Mouse (Mus musculus) limb, embryonic 12.5 days (tissue): ENCODE measurements around the gene Prkaca. TPM values are rescaled to one million over a fixed set of nuclear protein-coding genes. Genes with fewer than 3 reads are reported as not detected.

ENCODE experiments used
- ATAC-seq: fragments of 200-750 bp; cut with Nextera tagmentation; 2 replicates; pipeline ENCODE4 v1.8.0; 2017; ENCODE audit warnings: low read depth, moderate TSS enrichment; ENCODE audit not compliant: insufficient number of reproducible peaks, insufficient read depth, low FRiP score, low TSS enrichment
- H3K27ac ChIP-seq: fragments of 300-500 bp; sonication (generic); 2 replicates; pipeline ENCODE4 v1.5.1; 2016; ENCODE audit warnings: mild to moderate bottlenecking, moderate library complexity
- H3K27me3 ChIP-seq: fragments of 300-500 bp; sonication (generic); 2 replicates; pipeline ENCODE4 v1.6.1; 2016; ENCODE audit warnings: mild to moderate bottlenecking, moderate library complexity
- H3K36me3 ChIP-seq: fragments of 300-500 bp; sonication (generic); 2 replicates; pipeline ENCODE4 v1.6.1; 2016; ENCODE audit warnings: mild to moderate bottlenecking, moderate library complexity
- H3K4me1 ChIP-seq: fragments of 300-500 bp; sonication (generic); replicated peaks from 2 replicates; pipeline ENCODE4 v1.6.1; 2016
- H3K4me2 ChIP-seq: fragments of 300-500 bp; sonication (generic); 2 replicates; pipeline ENCODE4 v1.6.1; 2016; ENCODE audit warnings: mild to moderate bottlenecking, moderate library complexity
- H3K4me3 ChIP-seq: fragments of 300-500 bp; sonication (generic); replicated peaks from 2 replicates; pipeline ENCODE4 v1.5.1; 2016; ENCODE audit warnings: mild to moderate bottlenecking
- H3K9ac ChIP-seq: fragments of 300-500 bp; sonication (generic); replicated peaks from 2 replicates; pipeline ENCODE4 v1.6.1; 2016; ENCODE audit warnings: mild to moderate bottlenecking, moderate library complexity
- H3K9me3 ChIP-seq: fragments of 300-500 bp; sonication (generic); 2 replicates; pipeline ENCODE4 v1.6.1; 2016; ENCODE audit warnings: mild to moderate bottlenecking, moderate library complexity
- WGBS: fragments of 180-500 bp; shearing (Covaris S2); methylation state at CpG from one replicate; pipeline ENCODE4 v1.1.7; 2016; 5-methylcytosine and 5-hydroxymethylcytosine counted together
- polyA plus RNA-seq: library from polyadenylated mRNA; unstranded; fragments of >200 nt; fragmentation: Nextera tagmentation; extraction: Ambion mirVana; gene quantifications from 2 replicates; pipeline ENCODE4 v1.2.1, GENCODE M21; 2016

Prkaca gene
- polyA plus RNA-seq, 1 experiment from 2014 or later: 186 TPM

GRCm38 (mm10) chr8:83994030-83994429 lies 21.2 kb downstream of the Prkaca start:
- Histone ChIP-seq H3K27ac (no peak overlapping the region), H3K9me3 (no peaks in the 10 kb centered on the region), H3K36me3 (peaks cover 52% of the 10 kb centered on the region), H3K27me3 (peaks cover under 1% of the 10 kb centered on the region; the same call in 1 of the 2 replicates), H3K9ac (no peak overlapping the region), H3K4me1 (peaks cover 12% of the 10 kb centered on the region), H3K4me2 (no peak overlapping the region), H3K4me3 (no peak overlapping the region)
- WGBS: 82% methylated on average over 3 of the region's 3 CpGs
- ATAC-seq: no peak

GRCm38 (mm10) chr8:83995973-83996372 lies 23.2 kb downstream of the Prkaca start:
- peak; percentile 16; the same call in 1 of the 2 replicates for ATAC-seq
- peak overlapping the region; percentile 99 for H3K27ac ChIP-seq
- H3K4me1 ChIP-seq: peaks cover 29% of the 10 kb centered on the region
- peak overlapping the region; percentile 81 for H3K4me2 ChIP-seq
- H3K9me3 ChIP-seq: no peaks in the 10 kb centered on the region
- H3K4me3 ChIP-seq: peak overlapping the region; percentile 84
- peaks cover 12% of the 10 kb centered on the region for H3K27me3 ChIP-seq
- H3K9ac ChIP-seq: peak overlapping the region; percentile 91; the same call in 1 of the 2 replicates
- 14% methylated on average over 12 of the region's 12 CpGs for WGBS
- H3K36me3 ChIP-seq: peaks cover 50% of the 10 kb centered on the region

GRCm38 (mm10) chr8:83996567-83997505 lies 24.0 kb downstream of the Prkaca start:
- Histone ChIP-seq H3K4me2 (peak overlapping the region; percentile 81), H3K9ac (peak overlapping the region; percentile 91), H3K36me3 (peaks cover 46% of the 10 kb centered on the region), H3K4me1 (peaks cover 37% of the 10 kb centered on the region), H3K27ac (peak overlapping the region; percentile 99), H3K9me3 (no peaks in the 10 kb centered on the region), H3K4me3 (peak overlapping the region; percentile 84), H3K27me3 (peaks cover 21% of the 10 kb centered on the region)
- peak; percentile 70 for ATAC-seq
- under 1% methylated on average over 39 of the region's 103 CpGs for WGBS

GRCm38 (mm10) chr8:83997511-83998141 lies 24.8 kb downstream of the Prkaca start, which contains the start of gene Samd1:
TSS of gene Samd1 (plus strand) at chr8:83997672.
- Histone ChIP-seq H3K4me1 (peaks cover 37% of the 10 kb centered on the region), H3K27ac (peak within 1 kb of the TSS; percentile 99), H3K9ac (peak within 1 kb of the TSS; percentile 91), H3K4me2 (peak within 1 kb of the TSS; percentile 87), H3K36me3 (peaks cover 39% of the 10 kb centered on the region), H3K9me3 (no peaks in the 10 kb centered on the region), H3K27me3 (peaks cover 21% of the 10 kb centered on the region), H3K4me3 (peak within 1 kb of the TSS; percentile 84)
- ATAC-seq: no peak
- under 1% methylated on average over 46 of the region's 112 CpGs for WGBS

GRCm38 (mm10) chr8:83998231-83999056 lies 25.7 kb downstream of the Prkaca start:
- peak overlapping the region; percentile 84 for H3K4me3 ChIP-seq
- H3K4me1 ChIP-seq: peaks cover 41% of the 10 kb centered on the region
- peak overlapping the region; percentile 75 for H3K9ac ChIP-seq
- peak overlapping the region; percentile 91 for H3K27ac ChIP-seq
- under 1% methylated on average over 66 of the region's 92 CpGs for WGBS
- H3K36me3 ChIP-seq: peaks cover 35% of the 10 kb centered on the region
- peak overlapping the region; percentile 87 for H3K4me2 ChIP-seq
- H3K9me3 ChIP-seq: no peaks in the 10 kb centered on the region
- H3K27me3 ChIP-seq: peaks cover 21% of the 10 kb centered on the region
- no peak for ATAC-seq

GRCm38 (mm10) chr8:83999057-83999705 lies 26.4 kb downstream of the Prkaca start:
- peaks cover 34% of the 10 kb centered on the region for H3K36me3 ChIP-seq
- no peaks in the 10 kb centered on the region for H3K9me3 ChIP-seq
- H3K27me3 ChIP-seq: peaks cover 21% of the 10 kb centered on the region
- WGBS: 64% methylated on average over 16 of the region's 16 CpGs
- ATAC-seq: no peak
- H3K9ac ChIP-seq: peak overlapping the region; percentile 75
- H3K27ac ChIP-seq: no peak overlapping the region
- peak overlapping the region; percentile 87 for H3K4me2 ChIP-seq
- H3K4me3 ChIP-seq: peak overlapping the region; percentile 84
- H3K4me1 ChIP-seq: peaks cover 47% of the 10 kb centered on the region

- no peak overlapping the region for H3K27ac ChIP-seq
- H3K4me2 ChIP-seq: peak overlapping the region; percentile 87
- H3K9me3 ChIP-seq: no peaks in the 10 kb centered on the region
- ATAC-seq: no peak
- H3K36me3 ChIP-seq: peaks cover 27% of the 10 kb centered on the region
- H3K9ac ChIP-seq: no peak overlapping the region
- 88% methylated on average over 2 of the region's 2 CpGs for whole genome bisulfite sequencing
- H3K4me3 ChIP-seq: peak overlapping the region; percentile 84
- H3K27me3 ChIP-seq: peaks cover 21% of the 10 kb centered on the region
- H3K4me1 ChIP-seq: peaks cover 50% of the 10 kb centered on the region
Measured at GRCm38 (mm10) chr8:83999825-84000224, 27.0 kb downstream of the Prkaca start.

GRCm38 (mm10) chr8:84001281-84002000 lies 28.6 kb downstream of the Prkaca start, which contains the start of gene 1700067K01Rik:
TSS of gene 1700067K01Rik (plus strand) at chr8:84001502.
- Histone ChIP-seq H3K9me3 (no peaks in the 10 kb centered on the region), H3K27me3 (peaks cover 21% of the 10 kb centered on the region), H3K27ac (no peak within 1 kb of the TSS), H3K36me3 (peaks cover 23% of the 10 kb centered on the region), H3K4me1 (peaks cover 43% of the 10 kb centered on the region), H3K4me2 (peak within 1 kb of the TSS; percentile 47), H3K9ac (peak within 1 kb of the TSS; percentile 53), H3K4me3 (peak within 1 kb of the TSS; percentile 15)
- no peak for ATAC-seq
- 27% methylated on average over 59 of the region's 61 CpGs for whole genome bisulfite sequencing

GRCm38 (mm10) chr8:84002957-84003611 lies 30.3 kb downstream of the Prkaca start:
- ATAC-seq: no peak
- Histone ChIP-seq H3K4me3 (no peak overlapping the region), H3K4me2 (no peak overlapping the region), H3K27ac (no peak overlapping the region), H3K9ac (no peak overlapping the region; the same call in 1 of the 2 replicates), H3K9me3 (no peaks in the 10 kb centered on the region), H3K27me3 (peaks cover 21% of the 10 kb centered on the region), H3K36me3 (peaks cover 23% of the 10 kb centered on the region), H3K4me1 (peaks cover 43% of the 10 kb centered on the region)
- 68% methylated on average over 12 of the region's 12 CpGs for WGBS
